Comparison of ENCODE assay signal across 8 mouse cellular contexts in the genomic region with DNA sequence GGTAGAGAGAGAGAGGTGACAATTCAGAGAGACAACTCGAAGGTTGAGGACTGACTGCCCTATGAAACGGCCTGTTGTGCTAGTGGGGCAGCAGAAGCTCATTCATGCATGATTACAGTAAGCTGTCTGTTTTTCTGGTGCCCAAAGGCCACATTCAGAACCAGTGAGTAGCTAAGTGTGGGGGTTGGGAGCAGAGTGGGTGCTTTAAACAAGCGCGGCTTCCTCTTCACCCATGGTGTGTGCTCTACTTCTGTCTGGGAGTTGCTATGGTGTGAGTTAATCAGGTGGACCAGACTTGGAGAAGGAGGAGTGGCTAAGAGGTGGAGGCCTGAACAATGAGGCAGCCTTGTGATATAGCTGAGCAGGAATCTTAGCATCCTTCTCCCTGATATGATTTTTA. TPM values are rescaled to one million over a fixed set of nuclear protein-coding genes. Genes with fewer than 3 reads are reported as not detected.
DNase-seq lines count a peak whose midpoint lies in the region; ATAC-seq and TF ChIP-seq lines count a peak whose summit lies in the region.

No protein-coding gene starts in this region.

- intact Hi-C loops in left cerebral cortex, adult 2 months (cut with DNase I), result loop anchor here (2.0 kb wide), 1 partner anchor 144 kb away; no protein-coding TSS in a partner anchor

- H3K27ac ChIP-seq in forebrain, embryonic 13.5 days, result peak overlapping the region; percentile 92
- peak overlapping the region; percentile 83 for H3K27ac ChIP-seq in left cerebral cortex, adult 2 months
- peak overlapping the region; percentile 96 for H3K27ac ChIP-seq in midbrain, embryonic 13.5 days

- no peaks in the 10 kb centered on the region for H3K9me3 ChIP-seq in E14TG2a.4 (ENCODE audit: low read length)
- no peaks in the 10 kb centered on the region for H3K9me3 ChIP-seq in forebrain, embryonic 13.5 days (replicated peaks)
- no peaks in the 10 kb centered on the region for H3K9me3 ChIP-seq in midbrain, embryonic 13.5 days

- DNase-seq in adrenal gland, postnatal 10 days, result peak; percentile 13
- no peak for DNase-seq in adrenal gland, adult 2 months
- DNase-seq in left cerebral cortex, adult 2 months (ENCODE audit: extremely low spot score in 1 of 2, low spot score in 2 of 2), result peak; percentile 28 to 41
- peak; percentile 50 for DNase-seq in thymus, postnatal 14 days
- no peak for DNase-seq in urinary bladder, postnatal 36 days (ENCODE audit: low spot score in 2 of 2)

- peak overlapping the region; percentile 41 for H3K4me3 ChIP-seq in E14TG2a.4 (replicated peaks; ENCODE audit: low read length)
- H3K4me3 ChIP-seq in forebrain, embryonic 13.5 days, result peak overlapping the region; percentile 76
- peak overlapping the region; percentile 79 for H3K4me3 ChIP-seq in left cerebral cortex, adult 2 months
- H3K4me3 ChIP-seq in midbrain, embryonic 13.5 days (replicated peaks), result peak overlapping the region; percentile 85

- H3K4me1 ChIP-seq in E14TG2a.4 (replicated peaks; ENCODE audit: low read depth, low read length), result peaks cover 82% of the 10 kb centered on the region
- peaks cover 60% of the 10 kb centered on the region for H3K4me1 ChIP-seq in forebrain, embryonic 13.5 days
- H3K4me1 ChIP-seq in midbrain, embryonic 13.5 days (replicated peaks), result peaks cover 57% of the 10 kb centered on the region

- H3K9ac ChIP-seq in forebrain, embryonic 13.5 days, result peak overlapping the region; percentile 92
- H3K9ac ChIP-seq in midbrain, embryonic 13.5 days (replicated peaks), result peak overlapping the region; percentile 95

- H3K36me3 ChIP-seq in E14TG2a.4 (ENCODE audit: insufficient read depth, low read length), result no peaks in the 10 kb centered on the region
- H3K36me3 ChIP-seq in forebrain, embryonic 13.5 days (ENCODE audit: poor library complexity, severe bottlenecking), result no peaks in the 10 kb centered on the region
- no peaks in the 10 kb centered on the region for H3K36me3 ChIP-seq in midbrain, embryonic 13.5 days

- TF ChIP-seq CTCF in E14TG2a.4 (conservative IDR thresholded peaks at IDR 0.05; ENCODE audit: low read length), result no peak
- TF ChIP-seq CTCF in left cerebral cortex, adult 2 months (IDR thresholded peaks at IDR 0.05), result no peak

- 17% methylated on average over 4 of the region's 4 CpGs for WGBS in forebrain, embryonic 13.5 days
- 22% methylated on average over 4 of the region's 4 CpGs for WGBS in midbrain, embryonic 13.5 days

- peaks cover 66% of the 10 kb centered on the region for H3K27me3 ChIP-seq in E14TG2a.4 (ENCODE audit: insufficient read depth, low read length)
- 0 out of 2 replicates have a peak, but pooled peaks cover 4% of the 10 kb centered on the region for H3K27me3 ChIP-seq in forebrain, embryonic 13.5 days
- peaks cover 4% of the 10 kb centered on the region; the same call in 1 of the 2 replicates for H3K27me3 ChIP-seq in midbrain, embryonic 13.5 days

- H3K4me2 ChIP-seq in forebrain, embryonic 13.5 days, result peak overlapping the region; percentile 80
- H3K4me2 ChIP-seq in midbrain, embryonic 13.5 days (replicated peaks), result peak overlapping the region; percentile 86

- ATAC-seq in forebrain, embryonic 13.5 days, result peak; percentile 28
- ATAC-seq in midbrain, embryonic 13.5 days, result peak; percentile 31; the same call in 1 of the 2 replicates

RNA-seq across cellular contexts. Expression of a gene that starts 2.2 kb away (rescaled TPM):
- total RNA-seq in adrenal gland, postnatal 10 days (2021), result 10 to 100 TPM; 14.5 to 26.2 TPM
- total RNA-seq in adrenal gland, adult 2 months (2021), result 10 to 100 TPM; 12.9 to 13.3 TPM
- 2.7 and 4.0 TPM in 2 replicates for polyA plus RNA-seq in adrenal gland, adult 2 months (2012; rRNA removed)
- polyA plus RNA-seq in forebrain, embryonic 13.5 days (2015; fragmentation: Nextera tagmentation; extraction: Ambion mirVana), result 49.3 and 54.9 TPM in 2 replicates
- total RNA-seq in left cerebral cortex, adult 2 months (2021), result 100 to 1,000 TPM; 205 to 221 TPM
- polyA plus RNA-seq in midbrain, embryonic 13.5 days (2015; fragmentation: Nextera tagmentation; extraction: Ambion mirVana), result 70.2 and 71.2 TPM in 2 replicates

Comparison
In these comparisons a context has a peak if more than half of its experiments do, and no peak if none do; other contexts are left out.
1. DNase-seq: peak in adrenal gland, postnatal 10 days (single experiment), left cerebral cortex, adult 2 months (2 of 2) and thymus, postnatal 14 days (single experiment); none in adrenal gland, adult 2 months (single experiment) and urinary bladder, postnatal 36 days (0 of 2).
2. RNA of a gene that starts 2.2 kb away (total RNA-seq): 205 to 221 TPM in left cerebral cortex, adult 2 months; 14.5 to 26.2 TPM in adrenal gland, postnatal 10 days and 12.9 to 13.3 TPM in adrenal gland, adult 2 months; every median in the first group is over 4 times any median in the second.
3. Peak in every context shown above with its lines, with median percentiles within 50 percentile points of each other: H3K4me3 ChIP-seq and H3K27ac ChIP-seq.